Mouse (Mus musculus) cerebellum, postnatal 10 days (tissue): ENCODE measurements at regions not wholly inside any gene's neighbourhood (a gene's known extent, or its start where the extent isn't known, plus 50 kb on each side); places are given as distances from the start of the nearest gene placed in this dataset.

Experiments used
- DNase-seq, 2 experiments: peaks; one replicate each; pipeline ENCODE4 v3.0.0; 2021; ENCODE audit warnings: mixed read lengths in 2 of 2

DNA sequence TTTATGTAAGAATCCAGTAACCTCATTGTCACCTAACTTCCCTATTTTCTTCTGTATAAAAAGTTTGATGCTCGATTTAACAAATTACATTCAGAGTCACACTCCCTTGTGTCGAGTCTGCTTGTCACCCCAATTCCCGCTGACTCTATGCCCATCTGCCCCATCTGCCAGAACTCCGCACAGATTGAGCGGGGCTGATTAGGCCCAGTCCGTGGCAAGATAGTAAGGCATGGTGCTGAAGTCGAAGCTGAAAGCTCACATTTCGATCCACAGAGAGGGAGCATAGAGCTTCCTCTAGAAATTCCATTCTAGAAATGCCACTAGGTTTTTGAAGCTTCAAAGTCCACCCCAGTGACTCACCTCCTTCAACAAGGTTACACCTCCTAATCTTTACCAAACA, 210.7 kb upstream of the Akirin2 start:
- no peak for DNase-seq

DNA sequence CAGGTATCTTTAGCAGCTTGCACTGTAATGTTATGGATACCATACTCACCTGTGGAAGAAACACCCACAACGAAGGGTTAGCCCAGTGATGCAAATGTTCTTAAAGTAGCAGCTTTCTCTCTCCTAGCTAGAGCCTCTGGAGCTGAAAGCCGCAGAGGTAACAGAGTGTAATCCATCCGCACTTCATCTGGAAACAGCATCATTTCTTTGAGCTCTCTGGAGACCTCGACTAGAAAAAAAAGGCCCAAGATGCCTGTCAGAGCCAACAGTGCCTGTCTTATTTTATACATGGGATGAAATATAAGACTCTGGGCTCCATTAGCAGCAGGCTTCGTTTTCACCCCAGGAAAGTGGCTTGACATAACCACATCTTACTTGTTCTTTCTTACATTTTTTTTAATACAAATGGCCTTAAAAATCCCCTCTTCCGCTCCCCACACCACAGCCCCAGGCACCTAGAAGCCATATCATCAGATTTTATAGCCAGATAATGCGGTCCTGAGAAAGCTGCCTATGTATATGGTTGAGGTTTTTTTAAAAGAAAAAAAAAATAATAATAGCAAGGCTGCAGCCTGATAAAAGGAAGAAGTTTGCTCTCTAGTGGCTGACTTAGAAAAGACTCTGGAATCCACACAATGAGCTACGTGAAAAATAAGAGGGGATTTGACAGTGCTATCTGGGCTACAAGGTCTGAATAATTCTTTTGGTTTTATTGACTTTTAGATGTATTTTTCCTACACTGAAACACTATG, 179.3 kb upstream of the Akirin2 start:
- peak in 1 of 2 experiments; percentile 34 for DNase-seq

DNA sequence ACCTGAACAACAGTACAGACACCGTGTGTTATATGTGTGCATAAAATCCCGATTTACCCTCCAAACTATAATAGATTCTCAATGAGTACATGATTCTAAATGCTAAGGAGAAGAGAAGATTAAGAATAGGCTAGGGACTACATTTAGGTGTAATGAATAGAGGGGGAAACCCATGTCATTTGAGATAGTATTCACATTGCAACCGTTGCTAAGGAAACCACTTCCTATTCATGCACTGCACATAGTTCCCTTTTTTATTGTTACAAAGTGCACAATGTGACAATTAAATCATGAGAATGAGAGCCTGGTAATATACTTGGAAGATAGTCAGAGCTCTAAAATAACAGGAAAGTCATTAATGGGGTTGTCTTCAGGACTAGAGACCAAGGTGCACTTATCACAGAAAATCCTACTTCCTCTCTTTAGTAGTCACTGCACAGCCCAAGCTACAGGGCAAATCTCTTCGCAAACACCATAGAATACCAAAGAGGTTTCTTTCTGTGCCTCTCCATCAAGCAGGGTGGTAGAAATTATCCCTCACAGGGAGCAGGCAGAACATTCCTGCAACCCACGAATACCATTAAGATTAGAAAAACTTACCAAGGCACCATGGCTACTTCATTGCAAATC, 164.3 kb upstream of the Akirin2 start:
- no peak for DNase-seq

DNA sequence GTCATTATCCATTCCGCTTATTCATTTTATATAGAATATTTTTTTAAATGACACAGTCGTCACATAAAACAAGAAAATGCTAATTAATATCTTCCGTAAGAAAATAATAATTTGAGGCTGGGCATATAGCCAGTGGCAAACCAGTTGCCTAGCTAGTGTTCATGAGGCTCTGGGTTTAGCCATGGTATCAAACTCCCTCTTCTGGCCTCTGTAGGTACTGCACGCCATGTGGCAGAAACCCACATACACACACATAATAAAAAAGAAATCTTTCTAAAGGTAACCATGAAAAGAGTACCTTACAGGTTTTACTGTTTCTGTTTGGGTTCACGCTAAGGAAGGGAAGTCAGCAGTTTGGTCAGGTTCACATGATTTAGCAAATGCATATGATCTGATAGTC, 159.2 kb upstream of the Akirin2 start:
- peak; percentile 35 to 47 for DNase-seq

DNA sequence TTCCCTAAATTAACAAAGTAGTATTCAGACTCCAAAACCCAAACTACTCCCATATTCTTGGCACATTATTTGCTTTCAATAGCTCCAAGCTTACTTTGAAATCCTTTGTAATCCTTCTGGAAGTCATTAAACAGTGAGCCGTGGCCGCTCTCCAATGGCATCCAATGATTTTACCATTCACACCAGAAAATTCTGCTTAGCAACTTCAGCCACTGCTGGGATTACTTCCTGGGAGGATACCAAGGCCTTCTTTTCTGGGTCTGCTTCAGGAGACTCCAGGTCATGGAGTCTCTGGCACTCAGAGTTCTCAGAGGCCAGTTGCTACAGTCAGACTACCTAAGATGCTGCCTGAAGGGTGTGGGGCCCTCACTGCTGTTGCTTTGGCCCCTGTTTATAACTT, 147.7 kb upstream of the Akirin2 start:
- peak; percentile 5 to 6 for DNase-seq

DNA sequence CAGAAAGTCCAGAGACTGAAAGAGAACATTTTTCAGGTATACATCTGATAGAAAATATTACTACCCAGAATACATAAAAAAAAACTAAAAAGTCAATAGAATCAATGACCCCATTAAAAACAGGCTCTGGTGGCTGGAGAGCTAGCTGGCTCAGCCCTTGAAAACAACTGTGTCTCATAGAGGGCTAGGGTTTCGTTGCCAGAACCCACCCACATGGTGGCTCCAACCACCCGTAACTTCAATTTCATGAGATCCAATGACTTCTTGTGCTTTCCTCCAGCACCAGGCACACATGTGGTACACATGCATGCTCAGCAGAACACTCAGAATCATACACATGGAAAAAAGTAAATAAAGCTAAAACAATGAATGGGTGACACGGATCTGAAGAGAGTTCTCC, 143.6 kb upstream of the Akirin2 start:
- peak in 1 of 2 experiments; percentile 13 for DNase-seq

DNA sequence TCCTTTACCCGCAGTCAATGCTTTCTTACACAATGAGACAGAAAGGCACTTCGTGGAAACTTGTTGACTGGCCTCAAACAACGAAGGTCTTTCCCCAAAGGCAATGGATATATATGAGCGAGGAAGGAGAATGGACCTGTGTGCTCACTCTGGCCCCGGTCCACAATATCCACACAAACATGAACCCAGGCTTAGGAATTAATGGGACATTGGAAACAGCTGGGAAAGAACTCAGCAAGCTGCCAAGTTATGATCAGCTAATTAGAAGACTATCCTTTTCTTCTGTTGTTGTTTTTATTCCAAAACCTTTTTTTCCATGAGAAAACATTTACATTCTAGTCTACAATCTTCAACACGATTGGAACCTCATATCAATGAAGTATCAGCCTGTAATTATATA, 129.8 kb upstream of the Akirin2 start:
- DNase-seq = no peak

DNA sequence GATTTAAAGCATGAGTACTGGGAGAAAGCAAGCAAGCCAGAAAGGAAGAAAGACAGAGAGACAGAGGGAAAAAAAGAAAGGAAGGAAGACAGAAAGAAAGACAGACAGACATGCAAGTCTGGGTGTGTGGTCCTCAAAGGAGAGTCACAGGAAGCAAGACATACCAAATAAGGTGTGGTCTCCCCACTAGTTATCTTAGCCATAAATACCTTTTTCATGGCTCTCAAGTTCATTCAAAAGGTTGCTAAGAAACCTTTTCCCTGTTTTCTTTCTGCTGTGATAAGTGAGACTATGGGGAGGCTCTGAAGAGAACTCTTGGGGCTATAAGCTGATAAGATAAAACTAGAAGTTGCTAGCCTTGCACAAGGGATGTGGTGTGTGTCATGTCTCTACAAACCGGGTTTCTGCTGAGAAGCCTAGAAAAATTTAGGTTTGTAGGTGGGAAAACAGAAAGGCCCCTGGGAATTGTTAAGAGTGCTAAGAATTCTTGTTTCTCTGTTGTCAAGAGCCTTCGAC, 126.5 kb upstream of the Akirin2 start:
- no peak for DNase-seq

DNA sequence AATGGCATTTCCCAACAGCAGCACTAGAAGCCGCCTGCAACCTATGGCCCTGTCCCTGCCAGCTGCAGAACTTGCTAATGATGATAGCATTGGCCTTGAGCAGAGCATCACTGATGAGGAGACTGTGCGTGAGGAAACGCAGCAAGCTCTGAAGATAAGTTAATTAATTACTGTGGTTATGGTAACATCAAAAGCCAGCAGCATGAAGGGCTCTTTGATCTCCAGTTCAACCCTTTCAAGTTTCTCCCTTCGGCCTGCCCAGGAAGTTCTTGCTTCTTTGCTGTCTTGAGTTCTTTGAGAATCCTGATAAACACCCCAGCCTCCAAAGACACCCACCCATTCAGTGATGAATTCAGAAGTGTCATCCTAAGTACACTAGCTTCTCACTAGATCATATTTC, 121.7 kb upstream of the Akirin2 start:
- DNase-seq = no peak

DNA sequence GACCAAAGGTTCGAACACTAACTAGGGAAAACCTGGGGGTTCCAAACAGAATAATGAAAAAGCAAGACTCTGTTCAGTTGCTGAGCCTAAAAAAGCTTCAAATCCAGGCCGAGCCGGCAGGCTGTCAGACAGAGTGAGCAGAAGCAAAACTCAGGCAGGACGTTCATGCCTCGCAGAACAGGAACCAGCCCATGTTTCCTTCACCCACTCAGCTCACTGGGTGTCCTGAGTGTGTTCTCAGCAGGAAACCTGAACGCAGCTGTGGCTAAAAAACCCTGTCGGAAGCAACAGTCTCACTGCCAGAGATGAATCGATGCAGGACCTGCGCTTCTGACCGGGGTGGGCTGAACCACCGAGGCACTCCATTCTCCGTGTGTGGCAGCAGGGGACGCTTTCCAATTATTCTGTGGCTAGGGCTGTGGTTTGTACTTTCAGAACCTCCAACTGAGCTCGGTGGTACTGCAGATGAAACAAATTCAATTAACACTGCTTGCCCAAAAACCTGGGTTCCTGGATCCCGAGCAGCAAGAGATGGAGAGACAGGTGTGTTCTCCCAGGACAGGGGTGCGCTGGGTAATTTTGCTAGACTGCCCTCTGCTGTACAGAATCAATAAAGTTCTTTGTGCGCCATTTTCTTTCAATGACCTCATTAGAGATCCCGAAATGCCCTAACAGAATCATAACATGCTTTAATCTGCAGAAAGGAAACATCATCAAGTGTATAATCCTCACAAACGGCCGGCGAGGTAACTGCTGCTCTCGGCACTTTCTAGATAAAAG, 121.1 kb upstream of the Akirin2 start:
- DNase-seq = peak; percentile 10 to 15

DNA sequence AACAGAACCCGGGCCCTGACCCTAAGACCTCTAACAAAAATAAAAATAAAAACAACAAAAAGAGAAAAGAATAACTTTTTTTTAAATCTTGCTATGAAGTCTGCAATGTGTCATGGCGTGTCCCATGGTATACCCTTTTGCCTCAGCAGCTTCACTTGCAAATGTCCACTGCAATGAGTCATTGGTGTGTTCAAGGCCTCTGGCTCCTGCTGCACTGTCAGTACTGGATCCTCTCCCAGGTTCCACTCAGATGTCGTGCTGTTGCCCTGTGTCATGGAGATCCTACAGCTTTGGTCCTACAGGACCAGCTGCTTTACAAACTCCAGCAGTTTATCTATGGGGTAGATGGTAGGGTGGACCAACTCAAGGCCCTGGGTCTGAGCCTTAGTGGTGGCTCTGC, 113.4 kb upstream of the Akirin2 start:
- DNase-seq = no peak

DNA sequence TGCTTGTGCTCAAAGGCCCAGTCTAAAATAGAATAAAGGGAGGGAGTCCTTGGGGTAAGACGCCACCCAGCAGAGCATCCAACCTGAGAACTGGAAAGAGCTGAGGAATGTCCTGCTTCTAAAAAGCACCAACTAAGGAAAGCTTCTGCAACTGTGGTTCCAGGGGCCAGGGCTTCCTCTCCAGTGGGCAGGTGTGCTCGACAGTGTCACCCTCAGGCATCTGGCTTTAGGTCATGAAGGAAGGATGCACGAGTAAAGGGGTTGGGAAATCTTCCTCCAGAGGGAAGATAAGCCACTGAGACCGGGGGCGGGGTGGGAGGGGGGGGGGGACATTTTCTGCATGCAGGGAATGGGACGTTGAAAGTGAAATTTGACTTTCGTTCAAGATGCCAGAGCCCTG, 101.2 kb upstream of the Akirin2 start:
- no peak for DNase-seq

DNA sequence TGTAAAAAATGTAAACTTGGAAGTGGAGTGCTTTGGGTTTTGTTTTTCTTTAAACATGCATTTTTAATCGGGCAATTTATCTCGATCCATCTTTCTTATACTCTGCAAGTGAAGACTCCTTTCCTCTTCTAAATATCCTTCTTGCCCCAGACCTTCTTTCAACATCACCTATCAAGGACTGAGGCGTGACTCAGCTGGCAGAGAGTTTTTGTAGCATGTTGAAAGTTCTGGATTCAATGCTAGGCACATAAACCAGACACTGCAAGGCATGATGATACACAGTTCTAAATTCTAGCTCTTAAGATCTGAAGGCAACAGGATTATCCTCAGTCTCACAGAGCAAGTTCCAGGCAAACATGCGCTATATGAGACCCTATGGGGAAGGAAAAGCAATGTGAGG, 88.1 kb upstream of the Akirin2 start:
- DNase-seq = no peak

DNA sequence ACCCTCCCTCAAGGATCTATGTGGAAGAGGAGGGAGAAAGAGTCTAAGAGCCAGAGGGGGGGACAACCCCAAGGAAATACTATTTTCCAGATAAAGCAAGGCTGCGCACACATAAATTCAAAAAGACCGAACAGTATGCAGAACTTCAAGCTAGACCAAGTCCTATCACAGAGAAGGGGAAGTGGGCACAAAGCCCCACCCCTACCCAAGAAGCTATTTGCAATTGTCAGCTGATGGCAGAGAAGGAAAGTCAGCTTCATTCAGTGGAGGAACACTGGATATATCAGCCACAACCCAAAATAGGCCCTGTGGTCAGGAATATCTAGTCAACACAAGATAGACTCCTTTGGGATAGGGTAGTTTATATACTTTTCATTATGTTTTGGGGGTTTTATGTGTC, 84.9 kb upstream of the Akirin2 start:
- DNase-seq = peak in 1 of 2 experiments; percentile 2

DNA sequence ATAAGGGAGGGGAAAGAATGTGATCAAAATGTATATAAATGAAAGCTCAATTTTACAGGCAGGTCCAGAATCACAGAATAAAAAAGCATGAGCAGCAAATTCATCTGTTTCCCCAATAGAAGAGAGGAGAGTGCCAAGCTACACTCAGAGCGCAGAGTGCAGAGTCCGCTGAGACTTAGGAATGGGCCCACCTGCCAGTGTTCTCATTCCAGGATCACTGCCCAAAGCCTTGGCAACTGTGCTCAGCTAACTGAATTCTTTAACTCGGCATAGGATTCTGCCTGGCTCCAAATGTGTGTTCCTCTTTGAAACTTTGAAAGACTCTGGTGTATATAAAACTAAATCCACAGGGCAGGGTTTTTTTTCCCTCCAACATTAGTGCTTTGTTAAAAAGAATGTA, 84.4 kb upstream of the Akirin2 start:
- DNase-seq = peak; percentile 47 to 62

DNA sequence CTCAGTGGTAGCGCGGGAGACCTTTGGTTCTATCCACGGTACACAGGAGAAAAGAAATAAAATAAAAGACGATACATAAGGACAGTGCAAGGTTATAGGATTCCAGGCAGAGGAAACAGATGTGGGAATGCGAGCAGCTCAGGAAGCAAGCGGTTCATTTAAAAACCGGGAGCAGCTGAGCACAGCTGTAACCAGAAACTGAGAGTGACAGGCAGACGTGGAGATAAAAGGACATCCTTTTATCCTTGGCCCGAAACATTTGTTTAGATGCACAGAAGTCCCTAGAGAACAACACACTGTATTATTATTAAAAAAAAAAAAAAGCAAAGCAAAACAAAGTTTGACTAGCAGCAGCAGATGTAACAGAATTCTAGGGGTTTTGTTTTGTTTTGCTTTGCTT, 82.6 kb upstream of the Akirin2 start:
- no peak for DNase-seq

DNA sequence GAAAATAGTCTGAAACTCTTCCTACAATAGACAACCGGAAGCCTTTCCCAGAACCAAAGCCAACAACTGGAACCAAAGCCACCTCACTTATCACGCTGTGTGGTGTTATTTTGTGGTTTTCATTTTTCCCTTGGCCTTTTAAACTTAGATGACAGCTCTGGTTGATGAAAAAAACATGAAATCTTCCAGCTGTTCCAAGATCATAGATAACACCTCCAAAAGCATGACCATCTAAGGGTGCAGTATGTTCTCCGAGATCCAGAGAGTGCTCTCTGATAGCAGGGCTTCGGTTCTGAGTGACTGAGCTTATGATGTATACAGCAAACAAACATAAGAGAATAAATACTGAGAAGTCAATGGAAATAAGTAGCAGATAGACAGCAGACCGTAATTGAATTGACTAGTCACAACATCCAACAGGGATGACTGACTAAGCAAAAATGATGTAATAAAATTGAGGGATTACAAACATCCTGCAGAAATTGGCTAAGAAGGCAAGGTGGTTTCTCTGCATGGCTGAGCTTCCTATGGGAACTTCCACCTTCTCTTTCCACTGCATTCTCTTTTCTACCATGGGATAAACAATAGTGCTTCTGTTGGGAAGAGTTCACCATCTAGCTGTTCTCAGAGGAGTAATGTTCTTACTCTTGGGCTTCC, 74.8 kb upstream of the Akirin2 start:
- DNase-seq = no peak

DNA sequence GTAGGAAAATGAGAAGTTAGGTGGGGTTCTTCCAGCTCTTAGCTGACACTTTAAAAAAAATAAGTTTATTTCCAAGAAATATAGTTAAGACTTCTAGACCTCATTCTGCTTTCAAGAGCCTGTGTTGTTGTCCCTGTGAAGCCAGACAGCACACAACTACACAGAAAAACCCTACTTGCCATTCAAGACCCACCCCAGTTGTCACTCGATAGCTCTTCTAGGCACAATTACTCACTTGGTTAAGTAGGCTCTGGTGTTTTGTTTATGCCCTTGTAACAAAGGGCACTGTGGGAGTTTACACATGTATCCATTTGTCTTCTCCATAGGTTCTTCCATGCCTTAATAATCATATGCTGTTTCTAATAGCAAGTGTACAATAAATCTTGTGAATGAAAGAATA, 66.5 kb upstream of the Akirin2 start:
- no peak for DNase-seq

DNA sequence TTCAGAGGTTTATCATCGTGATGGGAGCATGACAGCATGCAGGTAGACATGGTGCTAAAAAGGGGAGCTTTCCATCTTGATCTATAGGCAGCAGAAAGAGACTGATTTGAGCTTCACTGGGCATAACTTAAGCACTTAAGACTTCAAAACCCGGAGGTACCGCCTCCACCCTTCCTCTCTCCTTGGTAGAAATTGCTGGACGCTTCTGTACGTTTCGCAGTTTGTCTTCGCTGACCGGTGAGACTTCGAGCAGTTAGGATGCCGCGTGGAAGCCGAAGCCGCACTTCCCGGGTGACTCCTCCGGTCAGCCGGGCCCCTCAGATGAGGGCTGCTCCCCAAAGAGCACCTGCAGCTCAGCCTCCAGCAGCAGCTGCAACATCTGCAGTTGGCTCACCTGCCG, 65.2 kb upstream of the Akirin2 start:
- no peak for DNase-seq

DNA sequence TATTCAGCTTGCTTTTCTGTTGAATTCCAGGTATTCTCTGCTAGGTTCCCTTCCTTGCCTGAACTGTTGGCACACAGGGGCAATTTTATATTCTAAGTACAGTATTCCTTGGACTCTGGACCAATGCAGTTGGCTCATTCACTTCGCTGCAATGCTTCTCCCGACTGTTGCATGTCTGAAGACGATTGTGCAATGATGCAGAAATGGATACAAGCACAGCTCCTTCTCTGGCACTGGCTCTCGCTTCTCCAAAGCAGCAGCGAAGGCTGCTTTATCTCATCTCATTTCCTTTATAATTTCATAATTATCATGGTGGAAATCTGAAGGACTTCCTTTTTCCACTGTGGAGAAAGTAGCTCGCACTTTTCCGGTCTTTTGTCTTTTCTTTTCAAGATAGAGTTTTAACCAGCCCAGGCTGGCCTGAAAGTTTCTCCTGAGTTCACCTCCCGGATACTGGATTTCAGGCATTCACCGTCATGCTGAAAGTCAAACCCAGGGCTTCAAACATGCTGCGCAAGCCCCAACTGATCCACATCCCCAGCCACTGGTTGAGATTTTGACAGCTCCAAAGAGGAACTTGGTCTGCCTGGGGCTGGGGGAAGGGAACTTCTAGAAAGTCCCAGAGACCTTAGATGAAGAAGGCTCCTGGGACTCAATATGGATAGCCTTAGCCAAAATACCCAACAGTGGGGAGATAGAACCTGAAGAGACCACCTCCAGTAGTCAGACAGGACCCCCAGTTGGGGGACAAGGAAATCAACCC, 55.6 kb upstream of the Akirin2 start:
- DNase-seq = peak; percentile 5 to 20

DNA sequence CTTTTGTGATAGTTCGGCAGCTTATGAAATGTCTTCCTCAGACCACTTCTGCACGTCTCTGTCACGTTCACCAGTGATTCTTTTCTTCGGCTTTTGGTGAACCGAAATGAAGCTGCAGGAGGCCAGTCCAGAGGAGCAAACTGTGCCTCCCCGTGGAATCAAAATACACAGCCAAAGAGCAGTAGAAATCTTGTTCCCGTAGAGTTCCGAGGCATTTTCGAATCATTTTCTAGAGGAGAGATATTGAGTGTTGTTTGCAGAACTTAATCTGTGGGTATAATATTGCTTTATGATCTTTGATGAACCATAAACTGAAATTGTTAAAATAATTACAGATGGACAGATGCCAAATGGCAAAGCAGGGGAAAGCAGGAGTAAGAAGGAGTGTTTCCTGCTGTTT, 52.4 kb upstream of the Akirin2 start:
- DNase-seq = peak; percentile 15 to 22

DNA sequence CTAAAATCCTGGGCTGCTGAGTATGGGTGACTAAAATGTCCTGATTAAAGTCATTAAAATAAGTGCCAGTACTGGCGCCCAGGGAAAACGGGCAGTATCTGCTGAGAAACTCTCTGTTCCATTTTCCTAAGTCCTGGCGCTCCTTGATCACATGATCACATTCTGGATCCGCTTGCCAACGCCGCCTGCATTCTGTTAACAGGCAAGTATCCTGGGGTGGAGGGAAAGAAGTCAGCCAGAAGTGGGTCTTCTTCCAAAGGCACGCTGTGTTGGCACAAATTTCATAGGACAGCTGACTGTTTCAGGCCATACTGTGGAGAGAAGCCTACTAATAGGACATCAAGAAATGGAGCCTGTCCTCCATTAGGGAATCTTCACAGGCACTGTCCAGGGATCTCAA, 52.0 kb upstream of the Akirin2 start:
- DNase-seq = peak; percentile 84 to 91
